Mouse (Mus musculus): ENCODE results near the gene Amdhd2. TPM values are rescaled to one million over a fixed set of nuclear protein-coding genes. Genes with fewer than 3 reads are reported as not detected.

Amdhd2 gene
- total and polyA plus RNA-seq, 3 experiments = 0.64 TPM; not detected in 2

DNA sequence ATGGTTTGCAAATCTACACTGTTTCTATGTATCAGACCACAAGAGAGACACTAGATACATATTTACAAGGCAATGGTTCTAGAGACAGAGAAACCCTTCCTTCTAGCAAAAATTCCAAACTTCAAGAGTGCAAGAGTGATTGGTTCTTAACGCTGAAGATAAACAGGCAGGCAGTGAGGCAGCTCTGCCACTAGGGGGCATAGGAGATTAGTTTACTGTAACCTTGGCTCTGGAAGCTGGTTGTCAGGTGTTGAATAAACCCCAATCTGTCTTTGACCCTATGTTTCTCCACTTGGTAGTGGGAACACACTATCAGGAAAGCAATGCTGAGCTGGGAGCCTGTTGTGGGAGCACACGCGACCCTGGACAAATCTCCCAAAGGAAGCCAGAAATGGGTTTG, 9.9 kb upstream of the Amdhd2 start:
- peak; percentile 71 for DNase-seq (ENCODE audit: extremely low read depth)
- dilution Hi-C loops (cut with MboI; ENCODE audit: extremely low pct_ligation_motif_present, extremely low pct_unique_long_range_greater_than_20kb, low sequenced_read_pairs) = no loop called here

DNA sequence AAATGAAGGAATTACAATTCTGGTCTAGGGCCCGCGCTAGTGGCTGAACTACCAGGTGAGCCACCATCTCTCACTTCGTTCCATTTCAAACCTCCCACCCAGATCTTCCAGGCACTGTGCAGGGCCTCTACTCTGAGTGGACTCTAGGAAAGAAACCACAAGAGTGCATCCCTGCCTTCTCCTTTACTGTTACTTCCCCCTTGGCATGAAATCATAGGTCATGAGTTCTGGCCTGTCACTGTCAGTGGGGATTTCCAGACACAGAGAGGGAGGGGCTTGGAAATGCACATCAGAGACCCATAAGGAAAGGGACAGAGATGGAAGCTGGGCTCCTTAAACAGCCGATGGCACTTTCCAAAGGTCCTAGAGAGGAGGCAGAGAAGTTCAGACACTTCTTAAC, 8.2 kb upstream of the Amdhd2 start:
- no peak overlapping the region for H3K4me3 ChIP-seq (replicated peaks in 1 of 3; ENCODE audit: low read depth in 2 of 3, low read length in 2 of 3, poor library complexity in 1 of 3)
- peak; percentile 50 for DNase-seq (ENCODE audit: extremely low read depth)
- H3K9me3 ChIP-seq (replicated peaks; ENCODE audit: low read length) = no peaks in the 10 kb centered on the region
- H3K36me3 ChIP-seq (replicated peaks in 1 of 2; ENCODE audit: control insufficient read depth in 1 of 2, insufficient read depth in 1 of 2, low read length in 1 of 2) = peaks cover 10 to 13% of the 10 kb centered on the region in 2 experiments
- H3K9ac ChIP-seq (ENCODE audit: insufficient read depth, low read depth) = no peak overlapping the region
- dilution Hi-C loops (cut with MboI; ENCODE audit: extremely low pct_ligation_motif_present, extremely low pct_unique_long_range_greater_than_20kb, low sequenced_read_pairs) = no loop called here
- no peaks in the 10 kb centered on the region for H3K27me3 ChIP-seq (replicated peaks)
- TF ChIP-seq TCF12 (IDR thresholded peaks at IDR 0.05; ENCODE audit: low read depth, low read length) = peak; percentile 18; the same call in 1 of the 2 replicates
- 0 out of 2 replicates have a peak, but pooled peaks have one; percentile 23 for TF ChIP-seq ETS1 (conservative IDR thresholded peaks at IDR 0.05; ENCODE audit: low read depth, low read length)
- TF ChIP-seq ZKSCAN1 (IDR thresholded peaks at IDR 0.05; ENCODE audit: borderline replicate concordance, low read depth, low read length) = no peak
- in situ Hi-C loops (cut with MboI; ENCODE audit: low pct_ligation_motif_present, low pct_unique_long_range_greater_than_20kb, low sequenced_read_pairs) = no loop called here
- H3K4me1 ChIP-seq (ENCODE audit: control insufficient read depth in 1 of 2, insufficient read depth in 2 of 2) = peaks cover 17 to 47% of the 10 kb centered on the region in 2 experiments
- H3K4me2 ChIP-seq (ENCODE audit: insufficient read depth, low read depth, poor library complexity, severe bottlenecking) = no peak overlapping the region
- no peak overlapping the region for H3K27ac ChIP-seq (ENCODE audit: insufficient read depth, low read depth)
- H3K79me2 ChIP-seq (replicated peaks; ENCODE audit: control insufficient read depth, extremely low read depth, insufficient read depth, poor library complexity, severe bottlenecking) = peaks cover 22% of the 10 kb centered on the region

More for the DNA sequence above, 9.9 kb upstream of the Amdhd2 start:
- no peak overlapping the region for H3K9ac ChIP-seq (ENCODE audit: insufficient read depth, low read depth)
- H3K79me2 ChIP-seq (replicated peaks; ENCODE audit: control insufficient read depth, extremely low read depth, insufficient read depth, poor library complexity, severe bottlenecking) = peaks cover 6% of the 10 kb centered on the region
- no peaks in the 10 kb centered on the region for H3K9me3 ChIP-seq (replicated peaks; ENCODE audit: low read length)
- in situ Hi-C loops (cut with MboI; ENCODE audit: low pct_ligation_motif_present, low pct_unique_long_range_greater_than_20kb, low sequenced_read_pairs) = no loop called here
- no peak overlapping the region for H3K4me2 ChIP-seq (ENCODE audit: insufficient read depth, low read depth, poor library complexity, severe bottlenecking)
- H3K27me3 ChIP-seq (replicated peaks) = no peaks in the 10 kb centered on the region
- H3K4me3 ChIP-seq (replicated peaks in 1 of 3; ENCODE audit: low read depth in 2 of 3, low read length in 2 of 3, poor library complexity in 1 of 3) = no peak overlapping the region
- no peaks in the 10 kb centered on the region for H3K36me3 ChIP-seq (replicated peaks in 1 of 2; ENCODE audit: control insufficient read depth in 1 of 2, insufficient read depth in 1 of 2, low read length in 1 of 2)
- no peak overlapping the region for H3K27ac ChIP-seq (ENCODE audit: insufficient read depth, low read depth)
- peaks cover 13 to 33% of the 10 kb centered on the region in 2 experiments for H3K4me1 ChIP-seq (ENCODE audit: control insufficient read depth in 1 of 2, insufficient read depth in 2 of 2)
- TF ChIP-seq MAZ (IDR thresholded peaks at IDR 0.05; ENCODE audit: low read depth, low read length) = no peak
- no peak for TF ChIP-seq ELF1 (IDR thresholded peaks at IDR 0.05; ENCODE audit: low read depth, low read length)
- TF ChIP-seq SMC3 (IDR thresholded peaks at IDR 0.05; ENCODE audit: low read depth, low read length) = peak; percentile 75
- peak; percentile 84 for TF ChIP-seq RAD21 (IDR thresholded peaks at IDR 0.05; ENCODE audit: low read depth, low read length)
- TF ChIP-seq USF1 (IDR thresholded peaks at IDR 0.05; ENCODE audit: low read depth, low read length) = no peak
- TF ChIP-seq CTCF (conservative IDR thresholded peaks at IDR 0.05 in 1 of 2, IDR thresholded peaks at IDR 0.05 in 1 of 2; ENCODE audit: low read depth in 2 of 2, low read length in 2 of 2) = peak; percentile 91 to 93
- no peak for TF ChIP-seq NRF1 (IDR thresholded peaks at IDR 0.05; ENCODE audit: low read depth, low read length)
- TF ChIP-seq RCOR1 (conservative IDR thresholded peaks at IDR 0.05; ENCODE audit: low read depth, low read length) = no peak
- no peak for TF ChIP-seq GABPA (IDR thresholded peaks at IDR 0.05; ENCODE audit: insufficient replicate concordance, low read depth, low read length)
- no peak for TF ChIP-seq CHD2 (IDR thresholded peaks at IDR 0.05; ENCODE audit: low read length)
- TF ChIP-seq E2F4 (IDR thresholded peaks at IDR 0.05; ENCODE audit: insufficient replicate concordance, low read depth, low read length) = no peak
- TF ChIP-seq UBTF (IDR thresholded peaks at IDR 0.05; ENCODE audit: low read depth, low read length) = no peak
